Mouse (Mus musculus) kidney, embryonic 16.5 days (tissue): ENCODE measurements at regions not wholly inside any gene's neighbourhood (a gene's known extent, or its start where the extent isn't known, plus 50 kb on each side); places are given as distances from the start of the nearest gene placed in this dataset.

Source experiments
- ATAC-seq: fragments of 200-750 bp; cut with Nextera tagmentation; 2 replicates; pipeline ENCODE4 v1.8.0; 2017; ENCODE audit warnings: moderate TSS enrichment; ENCODE audit not compliant: low FRiP score, low TSS enrichment
- H3K27ac ChIP-seq: fragments of 300-500 bp; sonication (generic); 2 replicates; pipeline ENCODE4 v1.5.1; 2014; ENCODE audit warnings: low read length
- H3K27me3 ChIP-seq: fragments of 300-500 bp; sonication (generic); 2 replicates; pipeline ENCODE4 v1.6.1; 2014; ENCODE audit warnings: low read length, control low read depth, mixed read lengths; ENCODE audit not compliant: insufficient read depth
- H3K36me3 ChIP-seq: fragments of 300-500 bp; sonication (generic); 2 replicates; pipeline ENCODE4 v1.6.1; 2014; ENCODE audit warnings: low read length, control low read depth, mixed read lengths; ENCODE audit not compliant: insufficient read depth
- H3K4me1 ChIP-seq: fragments of 300-500 bp; sonication (generic); 2 replicates; pipeline ENCODE4 v1.6.1; 2014; ENCODE audit warnings: low read length, control low read depth, mixed read lengths; ENCODE audit not compliant: insufficient read depth
- H3K4me2 ChIP-seq: fragments of 300-500 bp; sonication (generic); replicated peaks from 2 replicates; pipeline ENCODE4 v1.6.1; 2014; ENCODE audit warnings: low read depth, low read length
- H3K4me3 ChIP-seq: fragments of 300-500 bp; sonication (generic); 2 replicates; pipeline ENCODE4 v1.5.1; 2014; ENCODE audit warnings: mild to moderate bottlenecking, low read length
- H3K9ac ChIP-seq: fragments of 300-500 bp; sonication (generic); replicated peaks from 2 replicates; pipeline ENCODE4 v1.6.1; 2014; ENCODE audit warnings: low read length
- H3K9me3 ChIP-seq: fragments of 300-500 bp; sonication (generic); 2 replicates; pipeline ENCODE4 v1.6.1; 2016; ENCODE audit warnings: low read length, control low read depth
- WGBS: fragments of 180-500 bp; shearing (Covaris S2); extraction: QIAGEN DNeasy Blood & Tissue Kit; methylation state at CpG from one replicate; pipeline ENCODE4 v1.1.7; 2014; 5-methylcytosine and 5-hydroxymethylcytosine counted together

GRCm38 (mm10) chr5:100213901-100214300, 54.3 kb upstream of the Tmem150c start:
- Histone ChIP-seq H3K27me3 (no peaks in the 10 kb centered on the region), H3K9me3 (no peaks in the 10 kb centered on the region), H3K4me1 (peaks cover 3% of the 10 kb centered on the region; the same call in 1 of the 2 replicates), H3K9ac (no peak overlapping the region), H3K4me3 (no peak overlapping the region), H3K27ac (no peak overlapping the region), H3K36me3 (no peaks in the 10 kb centered on the region), H3K4me2 (no peak overlapping the region)
- WGBS, result 76% methylated on average over 8 of the region's 8 CpGs
- no peak for ATAC-seq

- H3K4me1 ChIP-seq, result no peaks in the 10 kb centered on the region
- whole genome bisulfite sequencing, result 73% methylated on average over 5 of the region's 5 CpGs
- H3K27ac ChIP-seq, result no peak overlapping the region
- H3K36me3 ChIP-seq, result no peaks in the 10 kb centered on the region
- no peak overlapping the region for H3K9ac ChIP-seq
- H3K4me2 ChIP-seq, result no peak overlapping the region
- no peaks in the 10 kb centered on the region for H3K27me3 ChIP-seq
- H3K9me3 ChIP-seq, result no peaks in the 10 kb centered on the region
- no peak for ATAC-seq
- no peak overlapping the region for H3K4me3 ChIP-seq
These were observed 51.1 kb upstream of the Tmem150c start for GRCm38 (mm10) chr5:100210708-100211107.
